Mouse (Mus musculus) CH12.LX (cell line): ENCODE measurements around the gene Scamp1. TPM values are rescaled to one million over a fixed set of nuclear protein-coding genes. Genes with fewer than 3 reads are reported as not detected.
A peak's percentile ranks its signal among the peaks of the same experiment; 100 is the strongest.
"Not testable (repeated sequence)": the region's sequence is repeated elsewhere in the genome, so short reads cannot be mapped to it uniquely, and the experiment has no call there.

Source experiments
- DNase-seq: peaks from one replicate; pipeline ENCODE4 v3.0.0-alpha.2; 2013; ENCODE audit errors: extremely low read depth
- H3K27ac ChIP-seq: 2 replicates; pipeline ENCODE4 v1.5.1; 2012; ENCODE audit warnings: low read depth, mild to moderate bottlenecking, control low read depth, moderate library complexity; ENCODE audit not compliant: insufficient read depth
- H3K27me3 ChIP-seq: replicated peaks from 2 replicates; pipeline ENCODE3; 2012; ENCODE audit warnings: inconsistent platforms
- H3K36me3 ChIP-seq, 2 experiments: replicated peaks in 1 of 2; 2 replicates each; pipeline versions ENCODE3 to v1.6.1; 2012; ENCODE audit warnings: inconsistent platforms in 1 of 2, low read length in 1 of 2, mild to moderate bottlenecking in 1 of 2, mixed read lengths in 1 of 2, moderate library complexity in 1 of 2; ENCODE audit not compliant: control insufficient read depth in 1 of 2, insufficient read depth in 1 of 2
- H3K4me1 ChIP-seq, 2 experiments: 2 replicates each; pipeline ENCODE4 v1.6.1; 2012; ENCODE audit warnings: inconsistent platforms in 1 of 2, moderate library complexity in 1 of 2; ENCODE audit not compliant: insufficient read depth in 2 of 2, control insufficient read depth in 1 of 2
- H3K4me2 ChIP-seq: 2 replicates; pipeline ENCODE4 v1.6.1; 2012; ENCODE audit warnings: low read depth, mild to moderate bottlenecking, control low read depth; ENCODE audit not compliant: poor library complexity, insufficient read depth, severe bottlenecking
- H3K4me3 ChIP-seq, 3 experiments: fragments of 150-350 bp in 1 of 3; sonication (generic) in 1 of 3; replicated peaks in 1 of 3; 2 replicates each; pipeline versions ENCODE3 to v1.5.1; 2011 to 2012; ENCODE audit warnings: low read depth in 2 of 3, low read length in 2 of 3, mild to moderate bottlenecking in 2 of 3, moderate library complexity in 2 of 3, control low read depth in 1 of 3, improper control_type of control experiment in 1 of 3, inconsistent platforms in 1 of 3, mixed read lengths in 1 of 3; ENCODE audit not compliant: poor library complexity in 1 of 3
- H3K79me2 ChIP-seq: replicated peaks from 2 replicates; pipeline ENCODE4 v1.6.1; 2012; ENCODE audit warnings: mild to moderate bottlenecking, moderate library complexity; ENCODE audit not compliant: control insufficient read depth, poor library complexity, insufficient read depth, severe bottlenecking; ENCODE audit errors: extremely low read depth
- H3K9ac ChIP-seq: 2 replicates; pipeline ENCODE4 v1.6.1; 2012; ENCODE audit warnings: low read depth, mild to moderate bottlenecking, control low read depth, moderate library complexity; ENCODE audit not compliant: insufficient read depth
- H3K9me3 ChIP-seq: replicated peaks from 2 replicates; pipeline ENCODE3; 2012; ENCODE audit warnings: low read length, inconsistent platforms, mixed read lengths
- CHD1 ChIP-seq: IDR thresholded peaks from 2 replicates; pipeline ENCODE4 v1.6.1; 2012; ENCODE audit warnings: low read depth, low read length, improper control_type of control experiment, inconsistent platforms
- CTCF ChIP-seq, 2 experiments: IDR thresholded peaks in 1 of 2; conservative IDR thresholded peaks in 1 of 2; 2 replicates each; pipeline ENCODE4 v1.5.1; 2011 to 2012; ENCODE audit warnings: low read depth in 2 of 2, low read length in 2 of 2, improper control_type of control experiment in 1 of 2, inconsistent platforms in 1 of 2, mild to moderate bottlenecking in 1 of 2, moderate library complexity in 1 of 2
- E2F4 ChIP-seq: IDR thresholded peaks from 2 replicates; pipeline ENCODE4 v1.6.1; 2011; ENCODE audit warnings: low read depth, low read length, improper control_type of control experiment; ENCODE audit not compliant: insufficient replicate concordance
- EP300 ChIP-seq: IDR thresholded peaks from 2 replicates; pipeline ENCODE4 v1.6.1; 2011; ENCODE audit warnings: low read length, improper control_type of control experiment
- HCFC1 ChIP-seq: IDR thresholded peaks from 2 replicates; pipeline ENCODE4 v1.6.1; 2012; ENCODE audit warnings: low read depth, mild to moderate bottlenecking, inconsistent platforms, low read length, improper control_type of control experiment
- IRF4 ChIP-seq: IDR thresholded peaks from 2 replicates; pipeline ENCODE4 v1.6.1; 2014; ENCODE audit warnings: low read depth, mild to moderate bottlenecking, inconsistent platforms, low read length, improper control_type of control experiment
- JUN ChIP-seq: IDR thresholded peaks from 2 replicates; pipeline ENCODE4 v1.6.1; 2011; ENCODE audit warnings: low read depth, mild to moderate bottlenecking, low read length, improper control_type of control experiment, moderate library complexity; ENCODE audit not compliant: insufficient read depth
- MAFK ChIP-seq: IDR thresholded peaks from 2 replicates; pipeline ENCODE4 v1.6.1; 2011; ENCODE audit warnings: low read length, improper control_type of control experiment; ENCODE audit not compliant: insufficient replicate concordance
- MAX ChIP-seq: IDR thresholded peaks from 2 replicates; pipeline ENCODE4 v1.6.1; 2011; ENCODE audit warnings: low read length, improper control_type of control experiment
- POLR2A ChIP-seq: IDR thresholded peaks from 2 replicates; pipeline ENCODE4 v1.6.1; 2011; ENCODE audit warnings: low read depth, mild to moderate bottlenecking, improper control_type of control experiment, low read length
- POLR2AphosphoS2 ChIP-seq: IDR thresholded peaks from 2 replicates; pipeline ENCODE4 v1.6.1; 2011; ENCODE audit warnings: low read depth, low read length, improper control_type of control experiment
- TBP ChIP-seq: conservative IDR thresholded peaks from 2 replicates; pipeline ENCODE4 v1.6.1; 2011; ENCODE audit warnings: low read depth, low read length, improper control_type of control experiment
- TCF12 ChIP-seq: IDR thresholded peaks from 2 replicates; pipeline ENCODE4 v1.6.1; 2014; ENCODE audit warnings: low read depth, mild to moderate bottlenecking, inconsistent platforms, low read length, improper control_type of control experiment
- UBTF ChIP-seq: IDR thresholded peaks from 2 replicates; pipeline ENCODE4 v1.6.1; 2012; ENCODE audit warnings: low read depth, mild to moderate bottlenecking, inconsistent platforms, low read length, improper control_type of control experiment, moderate library complexity
- USF1 ChIP-seq: IDR thresholded peaks from 2 replicates; pipeline ENCODE4 v1.6.1; 2014; ENCODE audit warnings: low read depth, mild to moderate bottlenecking, inconsistent platforms, low read length, improper control_type of control experiment
- USF2 ChIP-seq: conservative IDR thresholded peaks from 2 replicates; pipeline ENCODE4 v1.6.1; 2011; ENCODE audit warnings: low read depth, low read length, improper control_type of control experiment
- ZC3H11A ChIP-seq: IDR thresholded peaks from 2 replicates; pipeline ENCODE4 v1.6.1; 2012; ENCODE audit warnings: low read depth, mild to moderate bottlenecking, inconsistent platforms, low read length, improper control_type of control experiment
- dilution Hi-C: fragments of 300-500 bp; cut with MboI; formaldehyde crosslinking; loops from 2 replicates; pipeline ENCODE4 v1.14.3; 2020; ENCODE audit warnings: low sequenced_read_pairs; ENCODE audit not compliant: extremely low pct_unique_long_range_greater_than_20kb, extremely low pct_ligation_motif_present
- in situ Hi-C: fragments of 300-500 bp; cut with MboI; formaldehyde crosslinking; loops from 3 replicates; pipeline ENCODE4 v1.14.3; 2019; ENCODE audit warnings: low sequenced_read_pairs, low pct_ligation_motif_present, low pct_unique_long_range_greater_than_20kb, mixed read lengths
- polyA plus RNA-seq: library from polyadenylated mRNA; unstranded; fragments of >175 nt; gene quantifications from 2 replicates; pipeline ENCODE4 v1.2.1, GENCODE M21; 2012; ENCODE audit warnings: low read depth; ENCODE audit not compliant: insufficient read length
- total RNA-seq, 2 experiments: library from RNA; depleted of rRNA; stranded (reverse); fragments of 300-350 nt in 1 of 2; fragments of >200 nt in 1 of 2; gene quantifications; 2 replicates each; pipeline ENCODE4 v1.2.3; 2012 to 2014

Scamp1 gene
- total and polyA plus RNA-seq, 3 experiments = not detected

DNA sequence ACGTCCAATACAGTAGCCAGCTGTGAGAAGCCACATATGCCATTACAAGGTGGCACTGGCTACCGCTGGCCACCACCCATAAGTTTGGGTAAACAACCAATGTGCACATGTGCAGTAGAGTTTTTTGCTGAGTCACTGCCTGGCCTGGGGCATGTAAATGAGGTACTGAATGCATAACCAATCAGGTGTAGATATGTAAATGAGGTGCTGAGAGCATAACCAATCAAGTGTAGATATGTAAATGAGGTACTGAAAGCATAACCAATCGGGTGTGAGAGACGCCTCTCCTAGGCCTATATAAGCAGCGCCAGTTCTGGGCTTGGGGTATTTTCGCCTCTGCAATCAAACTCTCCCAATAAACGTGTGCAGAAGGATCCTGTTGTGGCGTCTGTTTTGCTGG, 27.2 kb upstream of the Scamp1 start:
- in situ Hi-C loops, H3K27ac ChIP-seq, dilution Hi-C loops, H3K4me1 ChIP-seq, H3K4me3 ChIP-seq, H3K36me3 ChIP-seq, H3K27me3 ChIP-seq, H3K4me2 ChIP-seq, H3K9ac ChIP-seq, H3K9me3 ChIP-seq, H3K79me2 ChIP-seq: not testable (repeated sequence)
- peak; percentile 10 for DNase-seq

DNA sequence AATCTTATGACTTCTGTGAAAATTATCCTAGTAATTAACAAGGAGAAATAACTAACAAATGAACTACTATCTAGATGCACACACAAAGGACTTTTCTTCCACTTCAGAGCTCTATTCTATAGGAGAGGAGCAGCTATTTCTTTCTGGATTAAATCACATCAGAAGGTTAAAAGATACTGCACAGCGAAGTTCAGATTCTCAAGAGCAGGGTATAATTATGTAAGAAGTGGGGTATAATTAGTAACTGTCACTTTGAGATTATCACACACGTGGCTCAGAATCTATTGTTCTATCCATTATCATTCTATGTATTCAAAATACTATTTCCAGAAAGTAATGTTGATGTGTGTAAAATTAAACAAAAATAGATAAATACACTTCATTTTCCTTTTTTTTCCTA, 22.6 kb upstream of the Scamp1 start:
- no peaks in the 10 kb centered on the region for H3K79me2 ChIP-seq
- peaks cover 0 to 6% of the 10 kb centered on the region in 2 experiments; a peak in 1 of 4 replicates for H3K4me1 ChIP-seq
- dilution Hi-C loops (no loop called here), in situ Hi-C loops (no loop called here)
- H3K4me2 ChIP-seq = no peak overlapping the region
- no peaks in the 10 kb centered on the region for H3K9me3 ChIP-seq
- no peaks in the 10 kb centered on the region for H3K36me3 ChIP-seq
- H3K9ac ChIP-seq = no peak overlapping the region
- H3K4me3 ChIP-seq = no peak overlapping the region
- no peak overlapping the region for H3K27ac ChIP-seq
- TF ChIP-seq EP300 (no peak), USF1 (no peak), UBTF (no peak), TCF12 (no peak), CTCF (conservative IDR thresholded peaks at IDR 0.05 in 1 of 2, IDR thresholded peaks at IDR 0.05 in 1 of 2; ENCODE audit: low read depth in 2 of 2, low read length in 2 of 2) (no peak), E2F4 (no peak), ZC3H11A (no peak), POLR2A (no peak)
- DNase-seq = no peak
- H3K27me3 ChIP-seq = no peaks in the 10 kb centered on the region

DNA sequence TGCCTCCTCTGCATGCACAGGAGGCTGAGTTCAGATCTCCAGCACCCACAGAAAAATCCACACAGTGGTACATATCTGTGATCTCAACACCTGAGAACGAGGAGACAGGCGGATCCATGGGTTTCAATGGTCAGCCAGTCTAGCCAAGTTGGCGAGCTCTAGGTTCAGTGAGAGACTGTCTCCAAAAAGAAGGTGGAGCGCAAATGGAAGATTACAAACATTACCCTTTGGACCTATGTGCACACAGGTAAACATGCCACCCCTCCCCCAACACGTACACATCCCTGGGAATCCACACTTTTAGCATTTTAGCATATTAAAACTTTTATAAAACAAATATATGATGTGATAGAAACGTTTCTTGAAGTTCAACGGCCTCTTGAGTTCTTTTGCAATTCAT, 21.9 kb upstream of the Scamp1 start:
- H3K27me3 ChIP-seq = no peaks in the 10 kb centered on the region
- peaks cover 0 to 6% of the 10 kb centered on the region in 2 experiments; a peak in 1 of 4 replicates for H3K4me1 ChIP-seq
- TF ChIP-seq POLR2AphosphoS2 (no peak), CHD1 (no peak), CTCF (conservative IDR thresholded peaks at IDR 0.05 in 1 of 2, IDR thresholded peaks at IDR 0.05 in 1 of 2; ENCODE audit: low read depth in 2 of 2, low read length in 2 of 2) (no peak), MAFK (no peak), IRF4 (no peak), TBP (no peak), HCFC1 (no peak), UBTF (no peak), USF2 (no peak), JUN (no peak), MAX (no peak)
- TF ChIP-seq, all 38 proteins: peak for 0
- H3K4me2 ChIP-seq = no peak overlapping the region
- no peak overlapping the region for H3K27ac ChIP-seq
- no peak overlapping the region for H3K9ac ChIP-seq
- dilution Hi-C loops = no loop called here
- DNase-seq = no peak
- in situ Hi-C loops = no loop called here
- no peaks in the 10 kb centered on the region for H3K36me3 ChIP-seq
- no peaks in the 10 kb centered on the region for H3K79me2 ChIP-seq
- H3K4me3 ChIP-seq = no peak overlapping the region
- H3K9me3 ChIP-seq = no peaks in the 10 kb centered on the region
